Mouse (Mus musculus) gastrocnemius, adult 18-20 months (tissue): ENCODE data around the gene Bub1. TPM values are rescaled to one million over a fixed set of nuclear protein-coding genes. Genes with fewer than 3 reads are reported as not detected.

Experiments used
- DNase-seq: peaks from one replicate; pipeline ENCODE4 v3.0.0; 2021; ENCODE audit warnings: low spot score
- total RNA-seq, 2 experiments: library from RNA; stranded (reverse); gene quantifications; 2 replicates each; pipeline ENCODE4 v1.2.3; 2021

The Bub1 gene
- total RNA-seq, 2 experiments from 2014 or later, result not detected

DNA sequence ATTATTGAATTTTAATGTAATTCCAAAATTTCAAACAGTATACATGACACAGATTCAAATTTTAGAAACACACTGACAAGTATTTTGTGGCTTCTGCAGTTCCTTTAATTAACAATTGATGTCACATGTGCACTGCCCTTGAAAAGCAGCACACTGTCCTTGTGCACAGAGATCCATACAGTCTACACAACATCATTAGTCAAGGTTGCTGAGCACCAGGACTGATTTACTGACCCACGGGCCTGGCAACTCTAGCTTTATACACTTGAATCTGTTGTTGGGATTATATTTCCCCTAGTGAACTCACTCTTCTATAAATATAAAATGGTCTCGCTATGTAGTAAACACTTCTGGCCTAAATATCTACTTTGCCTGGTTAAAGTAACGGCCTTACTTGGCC, 56.7 kb downstream of the Bub1 start:
- peak; percentile 42 for DNase-seq

DNA sequence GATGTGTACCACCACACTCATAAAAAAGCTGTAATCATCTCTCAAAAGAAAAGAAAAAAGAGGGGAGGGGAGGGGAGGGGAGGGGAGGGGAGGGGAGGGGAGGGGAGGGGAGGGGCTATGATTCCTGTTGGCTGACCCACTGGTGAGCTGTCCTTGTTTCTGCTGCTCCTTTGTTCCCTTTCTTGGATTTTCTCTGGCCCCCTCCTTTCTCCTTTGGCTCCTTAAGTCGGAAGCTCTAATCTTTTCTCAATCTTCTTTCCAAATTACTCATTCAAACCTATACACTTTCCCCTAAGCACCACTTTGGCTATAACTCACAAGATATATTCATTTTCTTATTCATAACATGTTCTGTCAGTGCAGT, 57.1 kb downstream of the Bub1 start:
- DNase-seq, result no peak

DNA sequence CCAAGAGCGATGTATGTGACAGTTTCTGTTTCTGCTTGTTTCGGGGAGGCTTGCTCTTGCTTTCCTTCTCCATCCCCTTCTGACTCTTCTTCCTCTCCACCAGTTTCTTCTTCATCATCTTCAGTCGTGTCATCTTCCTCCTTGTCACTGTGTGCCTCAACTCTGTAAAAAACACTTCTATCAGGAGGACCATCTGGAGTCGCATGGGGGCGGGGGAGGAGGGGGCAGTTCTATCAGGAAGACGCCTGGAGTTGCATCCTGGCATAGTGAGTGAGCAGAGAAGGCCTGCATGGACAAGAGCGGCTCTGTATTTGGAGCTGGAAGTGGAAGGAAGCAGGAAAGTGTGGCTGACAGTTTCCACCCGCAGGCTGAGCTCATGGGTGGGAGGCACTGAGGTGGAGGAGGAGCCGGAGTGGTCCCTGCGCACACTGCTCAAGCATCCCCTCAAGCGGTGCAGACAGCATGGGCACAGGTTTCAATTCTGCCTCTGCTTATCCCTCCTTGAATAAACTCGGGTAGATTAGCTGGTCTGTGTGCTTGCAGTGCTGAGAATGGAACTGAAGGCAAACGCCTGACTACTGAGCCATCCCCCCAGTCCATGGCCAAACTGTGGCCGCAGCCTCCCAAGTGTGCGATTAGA, 57.6 kb downstream of the Bub1 start:
- no peak for DNase-seq

DNA sequence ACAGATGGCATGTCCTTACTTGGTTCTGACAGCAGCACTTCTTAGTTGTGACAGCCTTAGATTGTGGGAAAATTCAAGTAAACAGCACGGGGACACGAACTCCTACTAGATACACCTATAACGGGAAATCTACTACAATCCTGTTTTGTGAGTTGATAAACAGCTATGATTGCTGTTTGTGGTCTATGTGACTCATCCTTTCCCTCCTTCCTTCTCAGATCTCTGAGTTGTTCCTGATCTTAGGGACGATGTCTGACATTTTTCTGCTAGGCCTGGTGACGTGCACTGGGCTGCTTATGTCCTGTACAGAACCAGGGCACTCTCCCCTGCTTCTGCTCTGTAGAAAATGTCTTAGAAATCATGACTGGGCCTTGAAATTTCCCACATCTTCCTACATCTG, 70.1 kb downstream of the Bub1 start:
- DNase-seq, result no peak

DNA sequence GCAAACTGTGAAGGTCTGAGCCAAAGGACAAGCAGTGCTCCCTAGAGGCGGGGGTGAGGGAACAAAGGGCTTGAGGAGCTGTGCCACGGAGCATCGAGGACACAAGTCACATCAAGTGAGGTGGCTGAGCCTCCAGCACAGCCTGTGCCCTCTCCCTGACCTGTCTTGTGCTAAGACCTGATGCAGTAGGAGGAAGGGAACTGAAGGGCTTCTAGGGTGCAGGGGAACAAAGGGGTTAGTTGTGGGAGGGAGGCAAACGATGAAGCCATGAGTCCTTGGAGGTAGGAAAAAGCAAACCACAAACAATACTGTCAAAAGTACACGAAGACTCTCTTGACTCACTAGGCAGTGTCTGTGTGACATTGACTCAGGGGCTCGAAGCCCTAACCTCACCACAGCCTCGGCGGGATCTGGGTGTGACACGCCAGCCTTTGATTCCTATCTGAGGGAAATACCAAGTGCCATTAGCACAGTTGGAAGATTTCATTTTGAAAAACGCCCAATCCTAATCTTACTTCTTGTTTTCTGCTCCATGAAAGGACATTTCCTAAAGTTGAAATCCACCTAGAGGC, 71.2 kb downstream of the Bub1 start:
- DNase-seq, result no peak

DNA sequence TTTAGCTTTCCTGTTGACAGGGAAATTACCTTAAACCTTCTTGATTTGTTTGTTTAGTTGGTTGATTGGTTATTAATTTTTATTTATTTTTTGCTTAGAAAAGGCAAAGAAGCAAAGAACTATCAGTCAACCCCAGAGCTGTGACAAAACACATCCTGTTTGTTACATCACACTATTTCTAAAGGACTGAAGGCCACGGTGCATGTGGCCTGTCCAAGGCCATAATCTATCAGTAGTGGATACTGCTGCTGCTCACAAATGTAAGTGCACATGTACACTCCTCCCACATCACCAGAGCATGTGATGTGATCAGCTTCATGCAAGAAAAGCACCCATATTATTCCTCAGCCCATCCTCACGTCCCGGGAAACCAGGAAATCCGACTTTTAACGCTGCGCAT, 71.7 kb downstream of the Bub1 start:
- no peak for DNase-seq

DNA sequence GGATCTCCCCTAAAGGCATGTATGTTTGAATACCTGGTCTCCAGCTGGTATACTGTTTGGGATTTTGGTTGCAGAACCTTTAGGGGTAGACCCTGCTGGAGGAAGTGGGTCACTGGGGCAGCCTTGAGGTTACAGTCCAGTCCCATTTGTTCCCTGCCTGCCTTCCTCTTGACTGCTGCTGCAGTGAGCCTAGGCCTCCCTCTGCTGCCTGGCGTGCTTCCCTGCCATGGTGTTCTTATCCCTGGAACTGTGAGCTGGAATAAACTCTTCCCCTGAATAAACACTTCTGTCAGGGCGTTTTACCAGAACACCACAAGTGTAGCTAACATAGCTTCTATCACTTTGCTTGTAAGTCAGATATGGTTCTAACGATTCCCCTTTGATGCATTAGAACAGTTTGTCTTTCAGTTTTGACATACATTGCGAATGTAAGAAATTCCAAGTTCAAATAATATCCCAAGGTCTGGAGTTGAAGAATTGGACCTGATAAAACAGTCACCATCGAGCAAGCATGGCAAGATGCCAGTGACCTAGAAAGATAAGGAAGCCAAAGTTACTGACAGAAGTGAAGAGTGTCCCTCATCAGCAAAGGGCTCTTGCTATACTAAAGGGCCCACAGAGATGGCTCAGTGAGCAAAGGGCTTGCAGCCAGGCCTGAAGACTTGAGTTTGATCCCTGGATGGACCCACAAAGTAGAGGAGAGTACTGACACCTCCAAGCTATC, 72.3 kb downstream of the Bub1 start:
- DNase-seq, result no peak

DNA sequence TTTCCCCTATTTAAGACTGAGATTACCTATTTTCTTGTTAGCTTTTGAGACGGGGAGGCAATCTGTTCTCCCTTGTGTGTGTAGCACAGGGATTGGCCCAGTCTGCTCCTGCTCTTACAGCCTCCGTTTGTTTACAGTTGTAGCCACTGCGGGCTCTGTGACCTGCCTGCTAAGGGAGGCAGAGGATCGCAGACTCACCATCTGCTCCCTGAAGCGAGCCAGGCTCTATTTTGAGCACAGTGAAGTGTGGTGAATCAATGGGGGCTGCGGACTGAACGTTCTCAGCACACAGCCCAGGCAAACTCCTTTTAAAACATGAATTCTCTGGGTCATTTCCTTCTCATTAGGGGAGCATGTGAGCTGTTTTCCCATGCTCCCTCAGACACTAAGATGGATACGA, 74.5 kb downstream of the Bub1 start:
- DNase-seq, result peak; percentile 57

DNA sequence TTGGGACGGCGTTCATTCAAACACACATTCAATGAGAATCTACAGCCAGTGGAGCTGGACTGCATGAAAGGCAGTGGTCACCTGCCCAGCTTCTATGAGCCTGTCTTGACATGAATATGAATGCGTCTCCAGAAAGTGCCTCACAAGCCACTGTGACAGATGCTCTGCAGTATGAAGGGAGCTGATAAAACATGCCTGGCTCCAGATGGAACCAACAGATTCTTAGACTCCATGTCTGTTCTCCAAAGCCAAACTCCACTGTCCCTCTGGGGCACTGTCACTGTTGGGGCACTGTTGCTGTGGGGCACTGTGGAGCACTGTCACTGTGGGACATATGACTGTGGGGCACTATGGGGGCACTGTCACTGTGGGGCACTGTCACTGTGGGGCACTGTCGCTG, 77.6 kb downstream of the Bub1 start:
- DNase-seq, result no peak

DNA sequence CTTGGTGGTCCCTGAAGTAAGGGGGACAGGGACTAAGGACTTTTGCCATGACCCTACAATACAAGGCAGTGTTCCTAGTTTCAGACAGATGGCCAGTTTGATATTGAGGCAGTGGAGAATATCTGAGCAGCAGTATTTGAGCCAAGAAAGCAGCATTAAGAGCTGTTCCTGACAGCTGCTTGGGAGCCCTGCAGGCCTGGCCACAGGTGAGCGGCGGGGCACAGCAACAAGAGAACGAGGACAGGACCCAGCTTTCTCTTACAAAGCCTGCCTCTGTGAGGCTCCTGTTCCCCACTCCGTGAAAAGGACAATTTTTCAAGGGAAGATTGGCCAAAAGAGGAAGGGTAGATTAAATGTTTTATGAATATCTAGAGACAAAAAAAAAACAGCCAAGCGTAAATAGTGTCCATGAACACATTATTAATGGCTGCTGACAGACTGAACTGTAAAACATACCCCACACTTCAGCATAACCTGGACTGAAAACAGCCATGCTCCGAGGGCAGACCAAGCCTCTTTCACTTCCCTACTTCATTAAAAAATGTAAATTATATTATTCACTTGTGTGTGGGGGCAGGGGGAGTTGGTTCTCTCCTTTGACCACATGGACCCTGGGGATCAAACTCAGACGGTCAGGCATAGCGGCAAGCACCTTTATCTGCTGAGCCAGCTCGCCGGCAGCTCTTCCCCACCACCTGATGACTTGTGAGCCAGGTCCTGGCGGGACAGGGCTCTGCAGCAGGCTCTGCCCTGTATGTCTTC, 79.6 kb downstream of the Bub1 start:
- no peak for DNase-seq

Other genes with a start within 250 kb of the Bub1 start
- gene Zfp661, start 244.8 kb downstream of the Bub1 start, total RNA-seq, result 1 to 10 TPM; 2.0 to 3.0 TPM
- gene Mrps5, start 244.6 kb downstream of the Bub1 start, total RNA-seq, result 10 to 100 TPM; 69.3 to 82.2 TPM
- 1 to 10 TPM; 1.6 to 1.9 TPM for gene Mal, start 175.2 kb downstream of the Bub1 start, total RNA-seq
- gene Mall, start 101.9 kb downstream of the Bub1 start, total RNA-seq, result 1 to 10 TPM; 2.2 to 4.9 TPM
- gene Nphp1, start 43.0 kb downstream of the Bub1 start, total RNA-seq, result 10 to 100 TPM; 21.9 to 23.8 TPM
- gene Mtln, start 39.4 kb downstream of the Bub1 start, total RNA-seq, result 100 to 1,000 TPM; 121 to 130 TPM
- gene Acoxl, start 7.0 kb upstream of the Bub1 start, total RNA-seq, result under 1 TPM in 1 of 2 experiments, not detected in 1; 0.39 TPM